Mouse (Mus musculus): ENCODE measurements around the gene Lsm8. TPM values are rescaled to one million over a fixed set of nuclear protein-coding genes. Genes with fewer than 3 reads are reported as not detected.

Gene Lsm8
- polyA plus RNA-seq, 1 experiment from 2014 or later = 197 TPM

- no peak for TF ChIP-seq CTCF (IDR thresholded peaks at IDR 0.05; ENCODE audit: low read depth)
- DNase-seq = peak; percentile 3
- no peak overlapping the region for H3K27ac ChIP-seq (ENCODE audit: low read depth)
- no peak overlapping the region for H3K9ac ChIP-seq
- no peaks in the 10 kb centered on the region for H3K36me3 ChIP-seq (ENCODE audit: insufficient read depth)
- no peaks in the 10 kb centered on the region for H3K4me1 ChIP-seq (ENCODE audit: insufficient read depth)
- H3K4me2 ChIP-seq = no peak overlapping the region
- no peak overlapping the region for H3K4me3 ChIP-seq (ENCODE audit: low read depth, low read length)
- no peak for ATAC-seq (ENCODE audit: insufficient read depth)
- no peaks in the 10 kb centered on the region for H3K9me3 ChIP-seq (ENCODE audit: low read depth, low read length)
- H3K27me3 ChIP-seq (ENCODE audit: insufficient read depth, low read length) = no peaks in the 10 kb centered on the region
Observed at GRCm38 (mm10) chr6:18894142-18894541, 45.8 kb downstream of the Lsm8 start.

Other genes with a start within 250 kb of the Lsm8 start
- gene Ankrd7, start 17.7 kb downstream of the Lsm8 start, polyA plus RNA-seq (2014; fragmentation: Nextera tagmentation; extraction: Ambion mirVana) = 0.25 TPM in 1 of 2 replicates, not detected in the other

Measured in lung, embryonic 14.5 days (tissue).